Mouse (Mus musculus): ENCODE measurements around the gene D6Wsu163e. TPM values are rescaled to one million over a fixed set of nuclear protein-coding genes. Genes with fewer than 3 reads are reported as not detected.

Gene D6Wsu163e
- polyA plus RNA-seq, 1 experiment from 2014 or later, result 31.8 TPM

- H3K4me1 ChIP-seq (ENCODE audit: control insufficient read depth, insufficient read depth, low read length), result no peaks in the 10 kb centered on the region
- WGBS, result 84% methylated on average over 26 of the region's 26 CpGs
- ATAC-seq, result no peak
Observed at GRCm38 (mm10) chr6:127014906-127015770, 75.4 kb downstream of the D6Wsu163e start, which contains the start of gene Fgf6. Gene Fgf6 (plus strand): TSS chr6:127015586.

GRCm38 (mm10) chr6:127019254-127019653 lies 79.5 kb downstream of the D6Wsu163e start:
- Histone ChIP-seq H3K4me2 (ENCODE audit: low read length) (no peak overlapping the region), H3K4me1 (ENCODE audit: control insufficient read depth, insufficient read depth, low read length) (no peaks in the 10 kb centered on the region; the same call in 1 of the 2 replicates), H3K27me3 (ENCODE audit: control insufficient read depth, insufficient read depth, low read depth, low read length) (no peaks in the 10 kb centered on the region), H3K9ac (ENCODE audit: low read depth, low read length) (no peak overlapping the region), H3K4me3 (ENCODE audit: low read depth, low read length) (no peak overlapping the region), H3K27ac (ENCODE audit: low read length) (no peak overlapping the region), H3K9me3 (replicated peaks; ENCODE audit: control insufficient read depth, low read length, poor library complexity, severe bottlenecking) (no peaks in the 10 kb centered on the region), H3K36me3 (ENCODE audit: control insufficient read depth, insufficient read depth, low read length) (no peaks in the 10 kb centered on the region)
- whole genome bisulfite sequencing, result 3% methylated on average over 6 of the region's 6 CpGs
- ATAC-seq, result no peak

More at GRCm38 (mm10) chr6:127014906-127015770, 75.4 kb downstream of the D6Wsu163e start, which contains the start of gene Fgf6:
- H3K4me2 ChIP-seq (ENCODE audit: low read length), result no peak within 1 kb of the TSS
- no peaks in the 10 kb centered on the region for H3K36me3 ChIP-seq (ENCODE audit: control insufficient read depth, insufficient read depth, low read length)
- H3K4me3 ChIP-seq (ENCODE audit: low read depth, low read length), result no peak within 1 kb of the TSS
- no peak within 1 kb of the TSS for H3K9ac ChIP-seq (ENCODE audit: low read depth, low read length)
- H3K27ac ChIP-seq (ENCODE audit: low read length), result no peak within 1 kb of the TSS
- H3K9me3 ChIP-seq (replicated peaks; ENCODE audit: control insufficient read depth, low read length, poor library complexity, severe bottlenecking), result no peaks in the 10 kb centered on the region
- no peaks in the 10 kb centered on the region for H3K27me3 ChIP-seq (ENCODE audit: control insufficient read depth, insufficient read depth, low read depth, low read length)

GRCm38 (mm10) chr6:127020431-127020830 lies 80.7 kb downstream of the D6Wsu163e start:
- Histone ChIP-seq H3K27me3 (ENCODE audit: control insufficient read depth, insufficient read depth, low read depth, low read length) (no peaks in the 10 kb centered on the region), H3K4me2 (ENCODE audit: low read length) (no peak overlapping the region), H3K4me1 (ENCODE audit: control insufficient read depth, insufficient read depth, low read length) (no peaks in the 10 kb centered on the region; the same call in 1 of the 2 replicates), H3K27ac (ENCODE audit: low read length) (no peak overlapping the region), H3K9me3 (replicated peaks; ENCODE audit: control insufficient read depth, low read length, poor library complexity, severe bottlenecking) (no peaks in the 10 kb centered on the region), H3K9ac (ENCODE audit: low read depth, low read length) (no peak overlapping the region), H3K4me3 (ENCODE audit: low read depth, low read length) (no peak overlapping the region), H3K36me3 (ENCODE audit: control insufficient read depth, insufficient read depth, low read length) (no peaks in the 10 kb centered on the region)
- WGBS, result 13% methylated on average over 13 of the region's 13 CpGs
- no peak for ATAC-seq

GRCm38 (mm10) chr6:127024836-127025235 lies 85.1 kb downstream of the D6Wsu163e start:
- WGBS, result 79% methylated on average over 7 of the region's 7 CpGs
- ATAC-seq, result no peak
- H3K27ac ChIP-seq (ENCODE audit: low read length), result no peak overlapping the region
- no peak overlapping the region for H3K4me3 ChIP-seq (ENCODE audit: low read depth, low read length)
- no peaks in the 10 kb centered on the region; the same call in 1 of the 2 replicates for H3K4me1 ChIP-seq (ENCODE audit: control insufficient read depth, insufficient read depth, low read length)
- H3K27me3 ChIP-seq (ENCODE audit: control insufficient read depth, insufficient read depth, low read depth, low read length), result no peaks in the 10 kb centered on the region
- no peak overlapping the region for H3K4me2 ChIP-seq (ENCODE audit: low read length)
- H3K9me3 ChIP-seq (replicated peaks; ENCODE audit: control insufficient read depth, low read length, poor library complexity, severe bottlenecking), result no peaks in the 10 kb centered on the region
- H3K36me3 ChIP-seq (ENCODE audit: control insufficient read depth, insufficient read depth, low read length), result no peaks in the 10 kb centered on the region
- H3K9ac ChIP-seq (ENCODE audit: low read depth, low read length), result no peak overlapping the region

Other genes with a start within 250 kb of the D6Wsu163e start
- 22.7 and 28.8 TPM in 2 replicates for gene Kcna6, start 199.3 kb upstream of the D6Wsu163e start, polyA plus RNA-seq (2015; fragmentation: Nextera tagmentation; extraction: Ambion mirVana)
- 176 and 185 TPM in 2 replicates for gene Ndufa9, start 90.8 kb upstream of the D6Wsu163e start, polyA plus RNA-seq (2015; fragmentation: Nextera tagmentation; extraction: Ambion mirVana)
- gene Akap3, start 86.9 kb upstream of the D6Wsu163e start, polyA plus RNA-seq (2015; fragmentation: Nextera tagmentation; extraction: Ambion mirVana), result 0.09 and 0.14 TPM in 2 replicates
- gene Dyrk4, start 18.1 kb upstream of the D6Wsu163e start, polyA plus RNA-seq (2015; fragmentation: Nextera tagmentation; extraction: Ambion mirVana), result not detected in 2 replicates
- gene Rad51ap1, start 375 bp upstream of the D6Wsu163e start, polyA plus RNA-seq (2015; fragmentation: Nextera tagmentation; extraction: Ambion mirVana), result 13.3 and 14.5 TPM in 2 replicates
- gene Fgf6, start 75.6 kb downstream of the D6Wsu163e start, polyA plus RNA-seq (2015; fragmentation: Nextera tagmentation; extraction: Ambion mirVana), result not detected in 2 replicates
- 0.26 and 0.39 TPM in 2 replicates for gene Fgf23, start 132.9 kb downstream of the D6Wsu163e start, polyA plus RNA-seq (2015; fragmentation: Nextera tagmentation; extraction: Ambion mirVana)
- 5.9 and 7.4 TPM in 2 replicates for gene Tigar, start 169.6 kb downstream of the D6Wsu163e start, polyA plus RNA-seq (2015; fragmentation: Nextera tagmentation; extraction: Ambion mirVana)
- 245 and 326 TPM in 2 replicates for gene Ccnd2, start 212.2 kb downstream of the D6Wsu163e start, polyA plus RNA-seq (2015; fragmentation: Nextera tagmentation; extraction: Ambion mirVana)